Mouse (Mus musculus) MEL (cell line): ENCODE results near the gene Serpinf1. TPM values are rescaled to one million over a fixed set of nuclear protein-coding genes. Genes with fewer than 3 reads are reported as not detected.

Source experiments
- DNase-seq: peaks from one replicate; pipeline ENCODE4 v3.0.0; 2011; ENCODE audit warnings: low read depth, low spot score
- H3K27ac ChIP-seq: 2 replicates; pipeline ENCODE4 v1.5.1; 2012; ENCODE audit warnings: low read depth, mild to moderate bottlenecking, control low read depth, low read length, moderate library complexity; ENCODE audit not compliant: control insufficient read depth
- H3K27me3 ChIP-seq, 2 experiments: fragments of 150-350 bp in 1 of 2; sonication (generic) in 1 of 2; 2 replicates each; pipeline ENCODE4 v1.6.1; 2012; ENCODE audit warnings: low read length in 2 of 2, mild to moderate bottlenecking in 2 of 2, improper control_type of control experiment in 1 of 2, moderate library complexity in 1 of 2; ENCODE audit not compliant: insufficient read depth in 2 of 2, control insufficient read depth in 1 of 2
- H3K36me3 ChIP-seq, 2 experiments: 2 replicates each; pipeline ENCODE4 v1.6.1; 2012 to 2014; ENCODE audit warnings: low read length in 2 of 2, improper control_type of control experiment in 1 of 2, inconsistent platforms in 1 of 2, mild to moderate bottlenecking in 1 of 2; ENCODE audit not compliant: insufficient read depth in 2 of 2, control insufficient read depth in 1 of 2
- H3K4me1 ChIP-seq, 2 experiments: fragments of 150-350 bp in 1 of 2; sonication (generic) in 1 of 2; 2 replicates each; pipeline ENCODE4 v1.6.1; 2012; ENCODE audit warnings: low read length in 2 of 2, improper control_type of control experiment in 1 of 2, mild to moderate bottlenecking in 1 of 2; ENCODE audit not compliant: insufficient read depth in 2 of 2, control insufficient read depth in 1 of 2
- H3K4me3 ChIP-seq, 2 experiments: fragments of 150-350 bp in 1 of 2; sonication (generic) in 1 of 2; 2 replicates each; pipeline ENCODE4 v1.5.1; 2012; ENCODE audit warnings: low read depth in 2 of 2, low read length in 2 of 2, mild to moderate bottlenecking in 2 of 2, moderate library complexity in 2 of 2, control low read depth in 1 of 2, improper control_type of control experiment in 1 of 2; ENCODE audit not compliant: control insufficient read depth in 1 of 2, insufficient read depth in 1 of 2
- H3K79me2 ChIP-seq: 2 replicates; pipeline ENCODE4 v1.6.1; 2012; ENCODE audit warnings: mild to moderate bottlenecking, low read length, moderate library complexity; ENCODE audit not compliant: control insufficient read depth, poor library complexity, insufficient read depth
- H3K9ac ChIP-seq: 2 replicates; pipeline ENCODE4 v1.6.1; 2012; ENCODE audit warnings: low read depth, mild to moderate bottlenecking, control low read depth, low read length, moderate library complexity; ENCODE audit not compliant: control insufficient read depth, poor library complexity, severe bottlenecking
- H3K9me3 ChIP-seq: fragments of 150-350 bp; sonication (generic); replicated peaks from 2 replicates; pipeline ENCODE4 v1.6.1; 2012; ENCODE audit warnings: mild to moderate bottlenecking, low read length, improper control_type of control experiment, moderate library complexity; ENCODE audit not compliant: insufficient read depth
- BHLHE40 ChIP-seq: IDR thresholded peaks from 2 replicates; pipeline ENCODE4 v1.6.1; 2012; ENCODE audit warnings: low read depth, mild to moderate bottlenecking, inconsistent platforms, low read length, improper control_type of control experiment, borderline replicate concordance
- CHD1 ChIP-seq: IDR thresholded peaks from 2 replicates; pipeline ENCODE4 v1.6.1; 2012; ENCODE audit warnings: low read depth, mild to moderate bottlenecking, inconsistent platforms, low read length, improper control_type of control experiment
- CTCF ChIP-seq, 3 experiments: IDR thresholded peaks in 2 of 3; conservative IDR thresholded peaks in 1 of 3; 2 replicates each; pipeline ENCODE4 v1.5.1; 2011 to 2012; ENCODE audit warnings: low read length in 3 of 3, low read depth in 2 of 3, mild to moderate bottlenecking in 2 of 3, improper control_type of control experiment in 1 of 3, inconsistent platforms in 1 of 3, mixed read lengths in 1 of 3, moderate library complexity in 1 of 3; ENCODE audit not compliant: control insufficient read depth in 1 of 3, insufficient read depth in 1 of 3, poor library complexity in 1 of 3, severe bottlenecking in 1 of 3
- E2F4 ChIP-seq: IDR thresholded peaks from 2 replicates; pipeline ENCODE4 v1.6.1; 2011; ENCODE audit warnings: low read depth, low read length, improper control_type of control experiment, borderline replicate concordance
- ELF1 ChIP-seq: IDR thresholded peaks from 2 replicates; pipeline ENCODE4 v1.6.1; 2014; ENCODE audit warnings: low read depth, mild to moderate bottlenecking, inconsistent platforms, low read length, improper control_type of control experiment, moderate library complexity
- GABPA ChIP-seq: IDR thresholded peaks from 2 replicates; pipeline ENCODE4 v1.6.1; 2012; ENCODE audit warnings: low read depth, mild to moderate bottlenecking, inconsistent platforms, low read length, improper control_type of control experiment, moderate library complexity
- JUND ChIP-seq: IDR thresholded peaks from 2 replicates; pipeline ENCODE4 v1.6.1; 2011; ENCODE audit warnings: low read depth, mild to moderate bottlenecking, improper control_type of control experiment, low read length
- KAT2A ChIP-seq: conservative IDR thresholded peaks from 2 replicates; pipeline ENCODE4 v1.6.1; 2012; ENCODE audit warnings: low read depth, low read length, improper control_type of control experiment, inconsistent platforms
- MAFK ChIP-seq: IDR thresholded peaks from 2 replicates; pipeline ENCODE4 v1.6.1; 2011; ENCODE audit warnings: low read depth, mild to moderate bottlenecking, low read length, improper control_type of control experiment, borderline replicate concordance
- MAZ ChIP-seq: IDR thresholded peaks from 2 replicates; pipeline ENCODE4 v1.6.1; 2012; ENCODE audit warnings: low read depth, mild to moderate bottlenecking, inconsistent platforms, low read length, improper control_type of control experiment
- MEF2A ChIP-seq: IDR thresholded peaks from 2 replicates; pipeline ENCODE4 v1.6.1; 2014; ENCODE audit warnings: low read depth, mild to moderate bottlenecking, inconsistent platforms, low read length, improper control_type of control experiment; ENCODE audit not compliant: poor library complexity, insufficient replicate concordance, severe bottlenecking; ENCODE audit errors: extremely low read depth
- MXI1 ChIP-seq: IDR thresholded peaks from 2 replicates; pipeline ENCODE4 v1.6.1; 2011; ENCODE audit warnings: mild to moderate bottlenecking, low read depth, low read length, improper control_type of control experiment
- NELFE ChIP-seq: IDR thresholded peaks from 2 replicates; pipeline ENCODE4 v1.6.1; 2011; ENCODE audit warnings: low read depth, low read length, improper control_type of control experiment
- POLR2AphosphoS5 ChIP-seq: IDR thresholded peaks from 2 replicates; pipeline ENCODE4 v1.6.1; 2012; ENCODE audit warnings: low read depth, borderline replicate concordance, mild to moderate bottlenecking, inconsistent platforms, low read length, moderate library complexity, mixed read lengths
- RAD21 ChIP-seq: IDR thresholded peaks from 2 replicates; pipeline ENCODE4 v1.6.1; 2011; ENCODE audit warnings: mild to moderate bottlenecking, low read depth, low read length, improper control_type of control experiment
- SIN3A ChIP-seq: IDR thresholded peaks from 2 replicates; pipeline ENCODE4 v1.6.1; 2012; ENCODE audit warnings: low read length, improper control_type of control experiment, inconsistent platforms
- SMC3 ChIP-seq: IDR thresholded peaks from 2 replicates; pipeline ENCODE4 v1.6.1; 2011; ENCODE audit warnings: low read depth, low read length, improper control_type of control experiment
- TAL1 ChIP-seq: IDR thresholded peaks from 2 replicates; pipeline ENCODE4 v1.6.1; 2012; ENCODE audit warnings: mild to moderate bottlenecking, inconsistent platforms, low read length, moderate library complexity, mixed read lengths
- TCF12 ChIP-seq: IDR thresholded peaks from 2 replicates; pipeline ENCODE4 v1.6.1; 2014; ENCODE audit warnings: low read depth, mild to moderate bottlenecking, inconsistent platforms, low read length, improper control_type of control experiment, moderate library complexity
- UBTF ChIP-seq: IDR thresholded peaks from 2 replicates; pipeline ENCODE4 v1.6.1; 2012; ENCODE audit warnings: low read depth, mild to moderate bottlenecking, inconsistent platforms, low read length, improper control_type of control experiment, moderate library complexity, borderline replicate concordance; ENCODE audit not compliant: insufficient read depth
- ZC3H11A ChIP-seq: IDR thresholded peaks from 2 replicates; pipeline ENCODE4 v1.6.1; 2012; ENCODE audit warnings: low read depth, mild to moderate bottlenecking, inconsistent platforms, low read length, improper control_type of control experiment
- ZKSCAN1 ChIP-seq: IDR thresholded peaks from 2 replicates; pipeline ENCODE4 v1.6.1; 2012; ENCODE audit warnings: low read depth, mild to moderate bottlenecking, inconsistent platforms, low read length, improper control_type of control experiment, moderate library complexity
- ZMIZ1 ChIP-seq: IDR thresholded peaks from 2 replicates; pipeline ENCODE4 v1.6.1; 2012; ENCODE audit warnings: low read depth, mild to moderate bottlenecking, inconsistent platforms, low read length, improper control_type of control experiment, moderate library complexity
- polyA plus RNA-seq, 2 experiments: library from polyadenylated mRNA; stranded (reverse) in 1 of 2; unstranded in 1 of 2; fragments of >175 nt in 1 of 2; fragments of >200 nt in 1 of 2; gene quantifications; 2 replicates each; pipeline versions ENCODE4 v1.2.1 to v1.2.4; 2012; ENCODE audit warnings: low replicate concordance in 2 of 2, low read depth in 1 of 2; ENCODE audit not compliant: insufficient read length in 2 of 2, insufficient read depth in 1 of 2, missing spikeins in 1 of 2
- total RNA-seq: library from RNA; depleted of rRNA; stranded (reverse); fragments of 300-350 nt; gene quantifications from 2 replicates; pipeline ENCODE4 v1.2.3, GENCODE M21; 2012

Serpinf1 gene
- total and polyA plus RNA-seq, 3 experiments = 0.36 TPM; not detected in 2

GRCm38 (mm10) chr11:75406865-75407264 lies 15.6 kb downstream of the Serpinf1 start:
- peak; percentile 87 for DNase-seq
- no peak overlapping the region for H3K9ac ChIP-seq
- no peak overlapping the region for H3K4me3 ChIP-seq
- H3K79me2 ChIP-seq = no peaks in the 10 kb centered on the region
- no peaks in the 10 kb centered on the region for H3K4me1 ChIP-seq
- no peaks in the 10 kb centered on the region for H3K36me3 ChIP-seq
- H3K27me3 ChIP-seq = no peaks in the 10 kb centered on the region
- TF ChIP-seq JUND (peak; percentile 65; the same call in 1 of the 2 replicates), ZMIZ1 (no peak), POLR2AphosphoS5 (no peak), MAFK (no peak), GABPA (no peak), MAZ (no peak), RAD21 (peak; percentile 88), E2F4 (no peak), ZKSCAN1 (no peak), SIN3A (peak; percentile 44; the same call in 1 of the 2 replicates), TCF12 (no peak), NELFE (no peak), MEF2A (no peak), SMC3 (peak; percentile 88), CTCF (IDR thresholded peaks at IDR 0.05 in 2 of 3, conservative IDR thresholded peaks at IDR 0.05 in 1 of 3; ENCODE audit: control insufficient read depth in 1 of 3, insufficient read depth in 1 of 3, low read depth in 2 of 3, low read length in 3 of 3, poor library complexity in 1 of 3, severe bottlenecking in 1 of 3) (peak; percentile 89 to 96 (median 89)), ZC3H11A (peak; percentile 85), TAL1 (no peak), ELF1 (no peak)
- H3K27ac ChIP-seq = no peak overlapping the region
- H3K9me3 ChIP-seq = no peaks in the 10 kb centered on the region

DNA sequence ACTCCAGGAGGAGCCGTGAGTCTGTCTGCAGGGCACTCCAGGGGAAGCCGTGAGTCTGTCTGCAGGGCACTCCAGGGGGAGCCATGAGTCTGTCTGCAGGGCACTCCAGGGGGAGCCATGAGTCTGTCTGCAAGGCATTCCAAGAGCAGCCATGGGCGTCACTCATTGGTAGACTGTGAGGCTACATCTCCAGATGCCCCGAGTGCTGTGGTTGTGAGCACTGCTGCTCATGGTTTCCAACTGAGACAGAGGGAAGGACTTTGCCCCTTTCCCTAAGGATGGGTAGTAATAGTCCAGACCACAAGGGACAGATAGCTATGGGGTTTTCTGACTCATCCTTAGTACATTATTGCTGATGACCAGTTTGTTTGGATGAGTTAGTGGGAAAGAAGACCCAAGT lies 16.4 kb downstream of the Serpinf1 start:
- no peak for DNase-seq

More for the DNA sequence above, 16.4 kb downstream of the Serpinf1 start:
- H3K9me3 ChIP-seq = no peaks in the 10 kb centered on the region
- no peaks in the 10 kb centered on the region for H3K79me2 ChIP-seq
- no peaks in the 10 kb centered on the region for H3K4me1 ChIP-seq
- TF ChIP-seq CHD1 (no peak), BHLHE40 (no peak), RAD21 (no peak), KAT2A (no peak), UBTF (no peak), MXI1 (no peak), GABPA (no peak), SMC3 (no peak)
- no peak overlapping the region for H3K9ac ChIP-seq
- H3K36me3 ChIP-seq = no peaks in the 10 kb centered on the region
- H3K4me3 ChIP-seq = no peak overlapping the region
- H3K27me3 ChIP-seq = no peaks in the 10 kb centered on the region
- H3K27ac ChIP-seq = no peak overlapping the region
